Mouse (Mus musculus): ENCODE measurements at regions not wholly inside any gene's neighbourhood (a gene's known extent, or its start where the extent isn't known, plus 50 kb on each side); places are given as distances from the start of the nearest gene placed in this dataset.

DNA sequence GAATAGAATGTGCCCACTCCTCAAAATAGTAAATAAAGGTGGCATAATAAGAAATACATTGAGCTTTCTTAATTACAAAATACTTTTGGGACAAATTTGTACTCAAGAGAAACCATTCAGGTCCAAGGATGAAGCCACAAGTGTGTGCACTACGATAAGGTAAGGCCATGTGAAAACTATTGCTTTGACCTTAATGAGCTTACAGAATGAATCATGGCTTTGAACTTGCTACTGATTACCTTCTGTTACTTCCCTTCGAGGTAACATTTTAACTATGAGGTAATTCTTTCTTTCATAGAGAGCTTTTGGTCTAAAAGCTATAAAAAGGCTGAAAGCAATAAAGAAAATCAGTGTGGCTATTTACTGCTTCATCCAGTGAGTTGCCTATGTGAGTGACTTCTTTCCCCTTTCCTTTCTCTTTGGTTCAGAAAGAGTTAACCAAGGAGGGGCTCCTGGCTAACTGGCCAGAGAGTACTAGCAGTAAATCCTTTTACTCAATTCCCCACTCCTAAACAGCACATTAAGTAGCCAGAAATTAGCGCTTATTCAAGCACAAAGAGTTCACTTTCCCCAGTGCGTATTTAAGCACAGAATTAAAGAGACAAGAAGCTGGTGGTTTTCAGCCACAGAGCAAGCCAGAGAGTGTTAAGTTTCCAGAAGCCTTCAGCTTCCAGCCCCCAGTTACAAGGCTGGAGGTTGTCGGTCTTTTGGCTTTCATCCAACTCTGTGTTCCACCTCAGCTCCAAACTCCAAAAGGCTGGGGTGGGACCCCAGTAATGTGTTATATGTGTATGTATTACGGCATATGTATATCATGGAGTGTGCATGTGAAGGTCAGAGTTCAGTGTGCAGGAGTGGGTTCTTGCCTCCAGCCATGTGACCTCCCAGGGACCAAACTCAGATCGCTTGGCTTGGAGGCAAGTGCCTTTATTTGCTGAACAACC is 194.3 kb upstream of the Gm10131 start:
- no peak for TF ChIP-seq CTCF (IDR thresholded peaks at IDR 0.05; ENCODE audit: control insufficient read depth, insufficient read depth, insufficient replicate concordance, low read depth, low read length)
- TF ChIP-seq POLR2A (IDR thresholded peaks at IDR 0.05; ENCODE audit: control insufficient read depth, low read depth, low read length), result no peak

Data from testis, adult 2 months (tissue).